ENCODE assay signal across 21 mouse cellular contexts in the genomic region with DNA sequence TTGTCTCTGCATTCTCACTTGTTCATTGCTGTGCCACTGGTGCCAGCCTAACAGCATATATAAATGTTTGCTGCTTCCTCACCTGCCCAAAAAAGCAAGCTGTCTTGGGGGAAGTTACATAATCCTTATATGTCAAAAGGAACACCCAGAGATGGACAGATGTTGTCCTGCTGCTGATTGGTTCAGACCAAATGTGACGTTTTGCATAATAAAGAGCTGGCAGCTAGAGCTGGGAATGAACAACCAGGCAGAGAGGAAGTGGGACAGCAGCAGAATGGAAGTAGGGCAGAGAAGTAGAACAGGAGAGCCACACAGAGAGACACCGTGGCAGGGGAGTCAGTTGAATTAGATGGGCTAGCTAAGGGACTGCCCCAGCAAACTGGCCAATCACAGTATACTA. TPM values are rescaled to one million over a fixed set of nuclear protein-coding genes. Genes with fewer than 3 reads are reported as not detected.
DNase-seq lines count a peak whose midpoint lies in the region; ATAC-seq and TF ChIP-seq lines count a peak whose summit lies in the region.
"Had no signal": no experiment of that assay in that cellular context is flagged by ENCODE, and none has a peak within 500 bp of the region (broad histone marks: within the 10 kb centered on the region; RNA-seq: fewer than 3 reads in every experiment).

No protein-coding gene starts in this region.

- peaks cover 11% of the 10 kb centered on the region; the same call in 1 of the 2 replicates for H3K4me1 ChIP-seq in intestine, embryonic 15.5 days (replicated peaks)
- peaks cover 24% of the 10 kb centered on the region for H3K4me1 ChIP-seq in liver, postnatal 0 days (ENCODE audit: insufficient read depth)

- H3K36me3 ChIP-seq in intestine, embryonic 15.5 days, result peaks cover 22% of the 10 kb centered on the region
- peaks cover 15% of the 10 kb centered on the region for H3K36me3 ChIP-seq in liver, postnatal 0 days (replicated peaks; ENCODE audit: insufficient read depth, low read length)

- H3K4me2 ChIP-seq in intestine, embryonic 15.5 days (replicated peaks), result no peak overlapping the region
- no peak overlapping the region for H3K4me2 ChIP-seq in liver, postnatal 0 days (ENCODE audit: low read depth, low read length)
- H3K4me2 ChIP-seq: embryonic facial prominence, embryonic 12.5 days; forebrain, embryonic 15.5 days; heart, embryonic 12.5 days; hindbrain, embryonic 15.5 days had no signal

- 78% methylated on average over 2 of the region's 2 CpGs for WGBS in intestine, embryonic 15.5 days
- WGBS in liver, postnatal 0 days (ENCODE audit: insufficient replicate concordance), result 60% methylated on average over 2 of the region's 2 CpGs

- no peaks in the 10 kb centered on the region for H3K9me3 ChIP-seq in intestine, embryonic 15.5 days
- no peaks in the 10 kb centered on the region for H3K9me3 ChIP-seq in liver, postnatal 0 days (ENCODE audit: low read length)
- H3K9me3 ChIP-seq: embryonic facial prominence, embryonic 12.5 days; forebrain, embryonic 15.5 days; hindbrain, embryonic 15.5 days had no signal

- DNase-seq in frontal cortex, postnatal 36 days (ENCODE audit: low spot score in 2 of 2), result peak; percentile 20 to 37
- no peak for DNase-seq in frontal cortex, postnatal 14 days (ENCODE audit: low spot score in 2 of 2)
- peak; percentile 27 for DNase-seq in 416B (ENCODE audit: low read depth)
- DNase-seq in ES-CJ7 (ENCODE audit: low read depth, low spot score), result peak; percentile 20
- no peak for DNase-seq in cerebellum, postnatal 4 days (ENCODE audit: low spot score in 2 of 2)
- no peak for DNase-seq in liver, postnatal 0 days
- DNase-seq: adrenal gland, adult 8-10 months; adrenal gland, postnatal 36 days; cerebellum, adult 11 months; cerebellum, adult 8-10 months; cerebellum, postnatal 14 days; heart, adult 2 months had no signal

- no peak overlapping the region for H3K4me3 ChIP-seq in intestine, embryonic 15.5 days (replicated peaks)
- H3K4me3 ChIP-seq in liver, postnatal 0 days (ENCODE audit: low read depth, low read length), result no peak overlapping the region
- H3K4me3 ChIP-seq: embryonic facial prominence, embryonic 12.5 days; forebrain, embryonic 15.5 days; heart, adult 2 months; heart, embryonic 12.5 days; hindbrain, embryonic 15.5 days had no signal

- H3K27me3 ChIP-seq in intestine, embryonic 15.5 days (replicated peaks), result no peaks in the 10 kb centered on the region
- no peaks in the 10 kb centered on the region for H3K27me3 ChIP-seq in liver, postnatal 0 days (ENCODE audit: insufficient read depth, low read length)
- H3K27me3 ChIP-seq: embryonic facial prominence, embryonic 12.5 days; forebrain, embryonic 15.5 days; heart, embryonic 12.5 days; hindbrain, embryonic 15.5 days; Patski had no signal

- H3K9ac ChIP-seq in intestine, embryonic 15.5 days, result no peak overlapping the region
- H3K9ac ChIP-seq in liver, postnatal 0 days (replicated peaks), result no peak overlapping the region
- H3K9ac ChIP-seq: embryonic facial prominence, embryonic 12.5 days; forebrain, embryonic 15.5 days; heart, embryonic 12.5 days; hindbrain, embryonic 15.5 days had no signal

- no peak for TF ChIP-seq EP300 in liver, postnatal 0 days (IDR thresholded peaks at IDR 0.05; ENCODE audit: low read depth)

- H3K27ac ChIP-seq in intestine, embryonic 15.5 days, result no peak overlapping the region
- H3K27ac ChIP-seq in liver, postnatal 0 days (ENCODE audit: low read depth), result no peak overlapping the region
- H3K27ac ChIP-seq: embryonic facial prominence, embryonic 12.5 days; forebrain, embryonic 15.5 days; heart, adult 2 months; hindbrain, embryonic 15.5 days had no signal

- no peak for TF ChIP-seq CTCF in liver, postnatal 0 days (IDR thresholded peaks at IDR 0.05; ENCODE audit: low read depth)

- peak; percentile 49 for ATAC-seq in granulocyte monocyte progenitor cell, adult 5-6 weeks (replicated peaks; ENCODE audit: poor library complexity, severe bottlenecking)
- ATAC-seq in intestine, embryonic 15.5 days, result no peak
- ATAC-seq in liver, postnatal 0 days, result no peak
- ATAC-seq: forebrain, embryonic 15.5 days; intestine, postnatal 0 days; Patski had no signal

RNA-seq across cellular contexts. Expression of gene Nelfa, which starts 3.8 kb away (rescaled TPM):
- total RNA-seq in granulocyte monocyte progenitor cell, adult 5-6 weeks (2014; fragmentation: Nextera tagmentation), result 38.0 and 44.6 TPM in 2 replicates
- total RNA-seq in granulocyte monocyte progenitor cell, adult 5-6 weeks (2017), result 33.1 and 34.4 TPM in 2 replicates
- polyA plus RNA-seq in intestine, embryonic 15.5 days (2015; fragmentation: Nextera tagmentation; extraction: Ambion mirVana), result 49.3 and 51.3 TPM in 2 replicates
- polyA plus RNA-seq in liver, postnatal 0 days (2015; fragmentation: Nextera tagmentation; extraction: Ambion mirVana), result 12.3 and 13.0 TPM in 2 replicates

RNA-seq across cellular contexts. Expression of gene Gm1673, which starts 50.8 kb away (rescaled TPM):
- 2.1 and 7.4 TPM in 2 replicates for total RNA-seq in granulocyte monocyte progenitor cell, adult 5-6 weeks (2014; fragmentation: Nextera tagmentation)
- total RNA-seq in granulocyte monocyte progenitor cell, adult 5-6 weeks (2017), result 14.6 TPM in 1 of 2 replicates, not detected in the other
- 54.7 and 61.2 TPM in 2 replicates for polyA plus RNA-seq in intestine, embryonic 15.5 days (2015; fragmentation: Nextera tagmentation; extraction: Ambion mirVana)
- polyA plus RNA-seq in liver, postnatal 0 days (2015; fragmentation: Nextera tagmentation; extraction: Ambion mirVana), result 3.6 and 6.0 TPM in 2 replicates
- total RNA-seq: gastrocnemius, adult 8-10 months had no signal

Comparison
In these comparisons a context has a peak if more than half of its experiments do, and no peak if none do; other contexts are left out.
1. DNase-seq: peak in frontal cortex, postnatal 36 days (2 of 2), 416B (single experiment) and ES-CJ7 (single experiment); none in frontal cortex, postnatal 14 days (0 of 2), cerebellum, postnatal 4 days (0 of 2) and liver, postnatal 0 days (single experiment).